Mouse (Mus musculus) left cerebral cortex, adult 9 months (tissue): ENCODE results near the gene Bmyc.
"Not testable (repeated sequence)": the region's sequence is repeated elsewhere in the genome, so short reads cannot be mapped to it uniquely, and the experiment has no call there.

Experiments
- DNase-seq, 2 experiments: peaks; one replicate each; pipeline ENCODE4 v3.0.0; 2022; ENCODE audit warnings: low spot score in 2 of 2

Bmyc gene

GRCm38 (mm10) chr2:25733199-25733930, 26.8 kb downstream of the Bmyc start:
- DNase-seq: no peak

DNA sequence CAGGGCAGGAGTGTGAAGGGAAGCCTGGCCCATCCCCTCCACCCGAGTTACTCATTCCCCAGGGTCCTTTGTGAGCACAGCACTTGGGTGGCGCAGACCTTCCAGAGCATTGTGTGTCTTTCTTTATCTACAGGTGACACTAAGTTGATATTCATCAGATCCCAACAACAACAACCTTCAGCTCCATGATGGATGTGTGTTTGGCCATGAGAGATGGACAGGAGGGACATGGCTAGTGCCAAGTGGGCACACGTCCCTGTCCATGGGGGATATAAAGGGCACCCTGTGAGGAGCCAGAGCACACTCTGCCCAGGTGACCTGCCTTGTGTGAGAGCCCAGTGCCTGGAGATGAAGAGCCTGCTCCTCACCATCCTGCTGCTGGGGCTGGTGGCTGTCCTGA, 30.2 kb downstream of the Bmyc start, which contains the start of gene Obp2b:
Gene Obp2b (plus strand): TSS at position 301 of the 400 bp plus-strand sequence.
- not testable (repeated sequence) for DNase-seq

DNA sequence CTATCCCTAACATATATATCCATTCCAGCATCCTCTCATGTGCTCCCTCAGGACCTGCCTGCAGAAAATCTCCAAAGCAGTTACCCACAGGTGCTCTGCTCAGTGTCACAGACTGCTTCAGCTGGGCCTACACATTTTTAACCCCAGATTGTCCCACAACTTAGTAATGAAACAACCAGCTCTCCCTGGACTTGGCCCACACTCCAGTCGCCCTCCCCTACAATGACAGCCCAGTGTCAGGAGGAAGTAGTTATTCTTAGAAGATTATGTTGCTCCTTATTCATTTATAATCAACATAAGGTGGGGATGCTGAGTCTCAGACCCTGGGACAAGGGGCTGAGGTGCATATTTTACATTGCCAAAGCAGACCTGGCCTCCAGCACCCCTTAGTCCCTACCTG, 35.1 kb downstream of the Bmyc start:
- no peak for DNase-seq

DNA sequence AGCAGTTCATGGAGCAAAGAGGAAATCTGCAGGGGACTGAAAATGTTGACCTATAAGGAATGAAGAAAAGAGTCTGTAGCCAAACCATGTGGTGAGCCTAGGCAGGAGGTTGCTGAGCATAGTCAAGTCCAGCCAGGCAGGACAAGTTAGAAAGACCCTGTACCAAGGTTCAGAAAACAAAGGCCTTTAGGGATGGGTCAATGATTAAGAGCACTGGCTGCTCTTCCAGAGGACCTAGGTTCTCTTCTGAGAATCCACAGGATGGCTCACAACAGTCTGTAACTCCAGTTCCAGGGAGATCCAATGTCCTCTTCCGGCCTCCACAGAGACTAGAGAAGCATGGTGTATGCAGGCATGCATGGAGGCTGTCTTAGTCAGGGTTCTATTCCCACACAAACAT, 47.7 kb downstream of the Bmyc start:
- DNase-seq: no peak
